Mouse (Mus musculus) embryonic facial prominence, embryonic 15.5 days (tissue): ENCODE results near the gene Tbc1d10a. TPM values are rescaled to one million over a fixed set of nuclear protein-coding genes. Genes with fewer than 3 reads are reported as not detected.

ENCODE experiments used
- ATAC-seq: fragments of 200-750 bp; cut with Nextera tagmentation; 2 replicates; pipeline ENCODE4 v1.8.0; 2017; ENCODE audit warnings: low read depth, moderate TSS enrichment; ENCODE audit not compliant: insufficient number of reproducible peaks, low FRiP score, low TSS enrichment
- H3K27ac ChIP-seq: fragments of 300-500 bp; sonication (generic); replicated peaks from 2 replicates; pipeline ENCODE4 v1.5.1; 2015; ENCODE audit warnings: mild to moderate bottlenecking, inconsistent platforms
- H3K27me3 ChIP-seq: fragments of 300-500 bp; sonication (generic); 2 replicates; pipeline ENCODE4 v1.6.1; 2015; ENCODE audit warnings: inconsistent platforms
- H3K36me3 ChIP-seq: fragments of 300-500 bp; sonication (generic); 2 replicates; pipeline ENCODE4 v1.6.1; 2015; ENCODE audit warnings: mild to moderate bottlenecking, inconsistent platforms
- H3K4me1 ChIP-seq: fragments of 300-500 bp; sonication (generic); 2 replicates; pipeline ENCODE4 v1.6.1; 2015; ENCODE audit warnings: inconsistent platforms
- H3K4me2 ChIP-seq: fragments of 300-500 bp; sonication (generic); replicated peaks from 2 replicates; pipeline ENCODE4 v1.6.1; 2015; ENCODE audit warnings: mild to moderate bottlenecking, inconsistent platforms
- H3K4me3 ChIP-seq: fragments of 300-500 bp; sonication (generic); replicated peaks from 2 replicates; pipeline ENCODE4 v1.5.1; 2015; ENCODE audit warnings: mild to moderate bottlenecking, inconsistent platforms
- H3K9ac ChIP-seq: fragments of 300-500 bp; sonication (generic); 2 replicates; pipeline ENCODE4 v1.6.1; 2015; ENCODE audit warnings: inconsistent platforms
- H3K9me3 ChIP-seq: fragments of 300-500 bp; sonication (generic); replicated peaks from 2 replicates; pipeline ENCODE4 v1.6.1; 2016; ENCODE audit warnings: inconsistent platforms
- WGBS: fragments of 180-500 bp; shearing (Covaris S2); methylation state at CpG from one replicate; pipeline ENCODE4 v1.1.7; 2015; 5-methylcytosine and 5-hydroxymethylcytosine counted together
- polyA plus RNA-seq: library from polyadenylated mRNA; unstranded; fragments of >200 nt; fragmentation: Nextera tagmentation; extraction: Ambion mirVana; gene quantifications from 2 replicates; pipeline ENCODE4 v1.2.1, GENCODE M21; 2015

Tbc1d10a gene
- polyA plus RNA-seq, result 56.1 and 56.2 TPM in 2 replicates

DNA sequence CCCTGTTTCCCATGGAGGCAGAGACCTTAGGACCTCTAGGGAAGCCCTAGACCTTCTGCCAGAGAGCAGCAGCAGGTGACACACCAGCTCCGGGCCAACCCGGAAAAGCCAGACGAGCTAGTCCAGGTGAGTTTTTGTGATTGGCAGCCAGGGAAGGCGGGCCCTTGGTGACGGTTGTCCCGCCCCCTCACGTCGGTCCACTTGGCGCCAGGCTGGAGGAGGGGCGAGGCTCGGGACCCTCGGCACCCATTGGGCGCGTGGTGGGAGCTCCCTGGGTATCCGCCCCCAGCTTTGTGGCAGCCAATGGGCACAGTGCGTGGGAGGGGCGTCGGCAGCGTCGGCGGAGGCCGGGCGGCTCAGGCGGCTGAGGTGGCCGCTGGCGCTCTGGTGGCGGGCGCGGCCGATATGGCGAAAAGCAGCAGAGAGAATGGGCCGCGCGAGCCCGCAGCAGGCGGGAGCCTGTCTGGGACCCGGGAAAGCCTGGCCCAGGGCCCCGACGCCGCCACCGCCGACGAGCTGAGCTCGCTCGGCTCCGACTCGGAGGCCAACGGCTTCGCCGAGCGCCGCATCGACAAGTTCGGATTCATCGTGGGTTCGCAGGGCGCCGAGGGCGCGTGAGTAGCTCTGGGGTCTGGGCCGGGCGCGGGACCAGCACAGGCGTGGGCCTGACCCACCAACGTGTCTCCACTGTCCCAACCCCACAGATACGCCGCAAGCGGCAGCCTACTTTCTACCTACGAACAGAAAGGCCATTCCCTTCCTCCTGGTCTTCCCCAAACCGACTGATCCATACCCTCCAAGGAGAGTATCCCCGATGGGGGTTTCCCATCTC is at the start of gene Tbc1d10a:
Gene Tbc1d10a, plus strand, starts transcription at position 304 of the 832 bp plus-strand sequence.
- WGBS, result under 1% methylated on average over 71 of the region's 71 CpGs

GRCm38 (mm10) chr11:4138964-4139363 is 47.6 kb upstream of the Tbc1d10a start:
- ATAC-seq, result no peak
- 76% methylated on average over 2 of the region's 2 CpGs for WGBS
- peaks cover 55% of the 10 kb centered on the region for H3K36me3 ChIP-seq

More for the DNA sequence above, at the start of gene Tbc1d10a:
- Histone ChIP-seq H3K9ac (peak within 1 kb of the TSS; percentile 82), H3K4me1 (peaks cover 36% of the 10 kb centered on the region), H3K4me3 (peak within 1 kb of the TSS; percentile 80), H3K9me3 (no peaks in the 10 kb centered on the region), H3K27ac (peak within 1 kb of the TSS; percentile 86), H3K36me3 (peaks cover 12% of the 10 kb centered on the region), H3K4me2 (peak within 1 kb of the TSS; percentile 80), H3K27me3 (no peaks in the 10 kb centered on the region)
- ATAC-seq, result peak; percentile 98

GRCm38 (mm10) chr11:4141505-4141904 is 45.1 kb upstream of the Tbc1d10a start:
- peaks cover 6% of the 10 kb centered on the region for H3K4me1 ChIP-seq
- no peak overlapping the region for H3K4me3 ChIP-seq
- H3K9me3 ChIP-seq, result no peaks in the 10 kb centered on the region
- peaks cover 68% of the 10 kb centered on the region for H3K36me3 ChIP-seq
- no peaks in the 10 kb centered on the region for H3K27me3 ChIP-seq
- H3K9ac ChIP-seq, result no peak overlapping the region
- no peak overlapping the region for H3K4me2 ChIP-seq
- no peak overlapping the region for H3K27ac ChIP-seq
- no peak for ATAC-seq

More at GRCm38 (mm10) chr11:4138964-4139363, 47.6 kb upstream of the Tbc1d10a start:
- H3K4me3 ChIP-seq, result no peak overlapping the region
- no peaks in the 10 kb centered on the region for H3K27me3 ChIP-seq
- no peak overlapping the region for H3K9ac ChIP-seq
- peaks cover 22% of the 10 kb centered on the region for H3K4me1 ChIP-seq
- no peaks in the 10 kb centered on the region for H3K9me3 ChIP-seq
- no peak overlapping the region for H3K27ac ChIP-seq
- no peak overlapping the region for H3K4me2 ChIP-seq

DNA sequence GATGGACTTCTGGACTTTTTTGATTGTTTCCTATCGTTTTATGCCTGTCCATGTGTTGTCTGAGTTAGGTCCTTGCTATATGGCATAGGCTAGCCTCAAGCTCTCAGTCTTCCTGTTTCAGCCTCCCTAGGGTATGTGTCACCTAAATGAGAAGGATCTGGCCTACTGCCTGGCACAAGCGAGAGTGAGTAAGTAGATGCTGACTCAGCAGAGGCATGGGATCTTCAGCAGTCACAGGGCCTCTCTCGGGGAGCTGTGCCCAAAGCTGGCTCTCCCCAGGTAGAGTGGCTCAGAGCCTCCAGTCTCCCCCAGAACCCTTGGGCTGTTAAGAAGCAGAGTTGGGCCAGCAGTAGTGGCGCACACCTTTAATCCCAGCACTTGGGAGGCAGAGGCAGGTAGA is 44.2 kb upstream of the Tbc1d10a start:
- no peak for ATAC-seq
- no peaks in the 10 kb centered on the region for H3K27me3 ChIP-seq
- H3K27ac ChIP-seq, result no peak overlapping the region
- no peak overlapping the region for H3K4me3 ChIP-seq
- peaks cover 75% of the 10 kb centered on the region for H3K36me3 ChIP-seq
- no peaks in the 10 kb centered on the region for H3K9me3 ChIP-seq
- 85% methylated on average over 4 of the region's 4 CpGs for WGBS
- no peak overlapping the region for H3K9ac ChIP-seq
- H3K4me1 ChIP-seq, result no peaks in the 10 kb centered on the region
- H3K4me2 ChIP-seq, result no peak overlapping the region

- ATAC-seq, result no peak
- H3K4me1 ChIP-seq, result no peaks in the 10 kb centered on the region
- no peaks in the 10 kb centered on the region for H3K9me3 ChIP-seq
- H3K27ac ChIP-seq, result no peak overlapping the region
- H3K9ac ChIP-seq, result no peak overlapping the region
- no peak overlapping the region for H3K4me2 ChIP-seq
- H3K36me3 ChIP-seq, result peaks cover 86% of the 10 kb centered on the region
- no peaks in the 10 kb centered on the region for H3K27me3 ChIP-seq
- H3K4me3 ChIP-seq, result no peak overlapping the region
- WGBS, result 86% methylated on average over 21 of the region's 21 CpGs
Observed at GRCm38 (mm10) chr11:4143281-4144062, 43.1 kb upstream of the Tbc1d10a start.

GRCm38 (mm10) chr11:4146381-4146780 is 40.2 kb upstream of the Tbc1d10a start:
- Histone ChIP-seq H3K9ac (no peak overlapping the region), H3K4me1 (no peaks in the 10 kb centered on the region), H3K4me2 (no peak overlapping the region), H3K4me3 (no peak overlapping the region), H3K27me3 (no peaks in the 10 kb centered on the region), H3K36me3 (peaks cover 73% of the 10 kb centered on the region), H3K27ac (no peak overlapping the region), H3K9me3 (no peaks in the 10 kb centered on the region)
- 68% methylated on average over 6 of the region's 6 CpGs for WGBS
- ATAC-seq, result no peak

- peaks cover 69% of the 10 kb centered on the region for H3K36me3 ChIP-seq
- WGBS, result 86% methylated on average over 10 of the region's 10 CpGs
- no peak for ATAC-seq
- no peaks in the 10 kb centered on the region for H3K27me3 ChIP-seq
- no peak overlapping the region for H3K9ac ChIP-seq
- H3K4me1 ChIP-seq, result no peaks in the 10 kb centered on the region
- no peak overlapping the region for H3K4me3 ChIP-seq
- H3K27ac ChIP-seq, result no peak overlapping the region
- no peaks in the 10 kb centered on the region for H3K9me3 ChIP-seq
- H3K4me2 ChIP-seq, result no peak overlapping the region
Observed at GRCm38 (mm10) chr11:4147098-4147497, 39.5 kb upstream of the Tbc1d10a start.

- Histone ChIP-seq H3K9ac (no peak overlapping the region), H3K4me3 (no peak overlapping the region), H3K27me3 (no peaks in the 10 kb centered on the region), H3K36me3 (peaks cover 59% of the 10 kb centered on the region), H3K4me2 (no peak overlapping the region), H3K27ac (no peak overlapping the region), H3K9me3 (no peaks in the 10 kb centered on the region), H3K4me1 (no peaks in the 10 kb centered on the region)
- 80% methylated on average over 5 of the region's 5 CpGs for WGBS
- ATAC-seq, result no peak
Observed at GRCm38 (mm10) chr11:4148120-4148519, 38.5 kb upstream of the Tbc1d10a start.

DNA sequence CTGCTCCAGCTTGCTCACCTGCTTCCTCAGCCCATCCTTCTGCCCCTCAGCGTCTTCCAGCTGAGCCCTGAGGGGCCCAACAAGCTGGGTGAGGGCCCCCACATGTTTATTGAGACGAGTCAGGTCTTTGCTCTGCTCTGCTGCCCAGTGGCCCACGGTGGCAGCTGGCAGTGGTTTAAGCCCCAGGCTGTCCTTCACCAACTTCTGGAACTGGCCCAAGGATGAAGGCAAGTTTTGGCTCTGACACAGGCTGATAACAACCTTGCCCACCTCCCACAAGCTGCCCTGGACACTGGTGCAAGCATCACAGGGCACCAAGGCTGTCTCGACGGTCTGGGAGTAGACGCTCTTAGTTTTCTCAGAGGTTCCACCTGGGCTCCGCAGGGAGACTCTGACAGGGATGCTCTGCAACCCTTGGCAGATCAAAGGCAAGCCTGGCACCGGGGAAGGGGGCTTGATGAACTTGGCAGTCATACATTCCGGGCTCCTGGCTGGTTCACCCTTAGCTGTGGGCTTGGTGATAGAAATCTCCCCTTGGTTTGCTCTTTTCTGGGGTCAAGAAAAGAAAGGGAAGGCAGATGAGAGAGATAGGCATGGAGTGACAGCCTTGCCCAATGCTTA is 37.9 kb upstream of the Tbc1d10a start:
- H3K36me3 ChIP-seq, result peaks cover 54% of the 10 kb centered on the region
- H3K4me2 ChIP-seq, result no peak overlapping the region
- H3K4me3 ChIP-seq, result no peak overlapping the region
- H3K9ac ChIP-seq, result no peak overlapping the region
- H3K27ac ChIP-seq, result no peak overlapping the region
- no peak for ATAC-seq
- no peaks in the 10 kb centered on the region for H3K9me3 ChIP-seq
- no peaks in the 10 kb centered on the region for H3K27me3 ChIP-seq
- WGBS, result 74% methylated on average over 9 of the region's 9 CpGs
- H3K4me1 ChIP-seq, result no peaks in the 10 kb centered on the region

GRCm38 (mm10) chr11:4149886-4150285 is 36.7 kb upstream of the Tbc1d10a start:
- H3K4me2 ChIP-seq, result no peak overlapping the region
- WGBS, result 89% methylated on average over 6 of the region's 6 CpGs
- no peak overlapping the region for H3K9ac ChIP-seq
- no peaks in the 10 kb centered on the region for H3K9me3 ChIP-seq
- H3K27me3 ChIP-seq, result no peaks in the 10 kb centered on the region
- no peak for ATAC-seq
- H3K36me3 ChIP-seq, result peaks cover 43% of the 10 kb centered on the region
- no peaks in the 10 kb centered on the region for H3K4me1 ChIP-seq
- H3K27ac ChIP-seq, result no peak overlapping the region
- H3K4me3 ChIP-seq, result no peak overlapping the region

- Histone ChIP-seq H3K36me3 (peaks cover 19% of the 10 kb centered on the region), H3K4me2 (no peak overlapping the region), H3K9me3 (no peaks in the 10 kb centered on the region), H3K9ac (no peak overlapping the region), H3K27ac (no peak overlapping the region), H3K4me3 (no peak overlapping the region), H3K4me1 (peaks cover 10% of the 10 kb centered on the region), H3K27me3 (no peaks in the 10 kb centered on the region)
- no peak for ATAC-seq
- WGBS, result 93% methylated on average over 7 of the region's 7 CpGs
Observed at GRCm38 (mm10) chr11:4153694-4154093, 32.9 kb upstream of the Tbc1d10a start.
